Mouse (Mus musculus): ENCODE data around the gene Dbh. TPM values are rescaled to one million over a fixed set of nuclear protein-coding genes. Genes with fewer than 3 reads are reported as not detected.

The Dbh gene
- total RNA-seq, 2 experiments from 2014 or later: not detected

DNA sequence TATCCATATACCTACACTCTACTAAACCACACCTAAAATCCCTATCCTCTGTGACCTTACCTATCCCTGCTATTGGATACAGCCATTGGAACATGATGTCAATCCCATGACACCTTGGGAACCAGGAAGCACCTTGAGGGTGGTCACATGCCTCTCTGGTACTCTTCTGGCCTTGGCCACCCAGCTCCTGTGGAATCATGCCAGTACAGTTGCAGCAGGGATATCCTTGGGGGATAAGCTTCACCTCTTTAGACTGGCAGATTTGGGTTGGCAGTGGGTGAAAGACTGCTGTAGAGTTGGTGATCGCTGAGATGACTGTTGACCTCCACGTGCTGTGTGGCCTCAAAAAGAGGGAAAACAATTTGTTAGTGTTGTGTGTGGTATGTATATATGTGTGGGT lies 3.5 kb upstream of the Dbh start:
- ATAC-seq (replicated peaks; ENCODE audit: low FRiP score, poor library complexity, severe bottlenecking): no peak

DNA sequence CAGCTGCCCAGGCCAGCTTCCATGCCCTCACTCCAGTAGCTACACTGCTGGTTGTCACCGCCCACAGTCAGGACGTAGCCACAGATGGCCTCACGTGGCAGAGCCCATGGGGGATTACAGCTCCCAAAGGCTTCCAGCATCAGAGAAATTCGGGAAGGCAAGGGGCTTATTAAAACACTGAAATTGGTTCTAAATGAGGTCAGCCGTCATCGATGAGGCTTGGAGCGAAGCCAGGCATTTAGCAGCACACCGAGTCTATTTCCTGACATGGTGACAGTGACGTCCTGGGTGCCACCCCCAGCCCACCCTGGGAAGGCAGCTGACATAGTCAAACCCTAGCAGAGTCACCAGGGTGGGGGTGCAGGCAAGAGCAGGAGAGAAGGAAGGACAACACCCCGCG lies 2.4 kb upstream of the Dbh start:
- ATAC-seq (replicated peaks; ENCODE audit: low FRiP score, poor library complexity, severe bottlenecking): no peak

DNA sequence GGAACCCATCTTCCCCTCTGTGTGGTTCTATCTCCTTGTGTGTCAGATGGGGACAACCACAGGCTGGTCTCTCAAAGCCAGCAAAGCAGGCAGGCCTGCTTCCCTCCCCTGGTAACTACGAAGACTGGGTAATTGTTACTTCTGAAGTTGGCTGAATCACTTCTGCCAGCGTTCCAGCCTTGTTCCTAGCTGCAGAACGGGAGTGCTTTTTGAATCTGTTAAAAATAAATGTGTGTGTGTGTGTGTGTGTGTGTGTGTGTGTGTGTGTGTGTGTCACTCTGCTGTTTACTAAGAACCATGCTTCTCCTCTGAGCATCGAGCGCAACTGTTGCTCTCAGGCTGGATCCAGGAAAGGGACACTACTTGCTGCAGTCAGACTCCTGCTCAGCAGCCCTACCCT lies 1.2 kb upstream of the Dbh start:
- no peak for ATAC-seq (replicated peaks; ENCODE audit: low FRiP score, poor library complexity, severe bottlenecking)

DNA sequence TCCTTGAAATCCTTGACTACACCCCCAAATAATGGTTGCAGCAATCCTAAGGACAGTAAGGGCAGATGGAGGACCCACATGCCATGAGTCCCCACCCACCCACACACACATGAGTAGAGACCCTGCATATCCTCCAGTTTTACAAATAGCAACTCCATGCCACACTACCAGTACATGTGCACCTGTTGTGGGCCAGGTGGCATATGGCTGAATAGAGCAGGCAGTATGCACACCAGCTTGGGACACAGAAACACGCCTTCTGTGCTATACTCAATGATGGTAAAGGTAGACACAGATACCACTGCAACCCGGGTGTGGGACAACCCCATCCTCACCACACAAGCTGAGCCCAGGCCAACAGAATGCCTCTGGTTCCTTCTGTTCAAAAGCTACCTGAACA lies 1.0 kb downstream of the Dbh start:
- no peak for ATAC-seq (replicated peaks; ENCODE audit: low FRiP score, poor library complexity, severe bottlenecking)

DNA sequence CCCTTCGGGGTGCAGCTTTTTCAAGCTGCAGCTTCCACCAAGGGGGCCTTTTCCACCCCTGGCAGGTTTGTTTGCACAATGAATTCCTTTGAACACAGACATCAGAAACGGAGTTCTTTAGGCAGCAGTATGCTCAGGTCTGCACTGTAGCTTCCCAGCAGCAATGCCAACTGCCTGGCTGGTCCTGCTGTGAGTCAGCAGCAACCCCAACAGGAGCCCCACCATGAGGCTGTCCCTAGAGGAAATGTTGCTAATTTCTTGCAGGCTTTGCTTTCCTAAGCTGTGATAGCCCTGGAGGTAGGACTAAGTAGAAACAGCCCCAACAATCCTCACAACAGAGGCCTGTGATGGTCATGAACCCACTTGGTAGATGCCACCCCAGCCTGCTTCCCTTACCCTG lies 2.0 kb downstream of the Dbh start:
- ATAC-seq (replicated peaks; ENCODE audit: low FRiP score, poor library complexity, severe bottlenecking): no peak

DNA sequence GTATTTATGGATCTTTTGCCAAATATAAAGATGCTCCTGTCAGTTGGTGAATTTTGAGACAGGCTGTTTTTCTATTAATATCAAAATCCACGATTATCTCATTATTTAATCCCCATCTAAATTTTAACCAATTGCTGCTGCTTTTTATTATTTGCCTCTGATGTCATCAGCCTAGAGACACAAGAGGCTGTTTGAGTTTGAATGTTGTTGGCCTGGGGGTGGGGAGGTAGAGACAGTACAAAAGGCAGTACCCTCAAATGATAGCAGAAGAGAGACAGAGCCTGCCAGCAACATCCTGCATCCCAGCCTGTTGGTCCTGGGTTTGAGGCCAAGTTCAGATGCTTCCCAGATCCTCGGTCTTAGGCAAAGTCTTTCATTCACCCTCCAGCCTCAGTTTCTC lies 9.2 kb downstream of the Dbh start:
- no peak for ATAC-seq (replicated peaks; ENCODE audit: low FRiP score, poor library complexity, severe bottlenecking)

DNA sequence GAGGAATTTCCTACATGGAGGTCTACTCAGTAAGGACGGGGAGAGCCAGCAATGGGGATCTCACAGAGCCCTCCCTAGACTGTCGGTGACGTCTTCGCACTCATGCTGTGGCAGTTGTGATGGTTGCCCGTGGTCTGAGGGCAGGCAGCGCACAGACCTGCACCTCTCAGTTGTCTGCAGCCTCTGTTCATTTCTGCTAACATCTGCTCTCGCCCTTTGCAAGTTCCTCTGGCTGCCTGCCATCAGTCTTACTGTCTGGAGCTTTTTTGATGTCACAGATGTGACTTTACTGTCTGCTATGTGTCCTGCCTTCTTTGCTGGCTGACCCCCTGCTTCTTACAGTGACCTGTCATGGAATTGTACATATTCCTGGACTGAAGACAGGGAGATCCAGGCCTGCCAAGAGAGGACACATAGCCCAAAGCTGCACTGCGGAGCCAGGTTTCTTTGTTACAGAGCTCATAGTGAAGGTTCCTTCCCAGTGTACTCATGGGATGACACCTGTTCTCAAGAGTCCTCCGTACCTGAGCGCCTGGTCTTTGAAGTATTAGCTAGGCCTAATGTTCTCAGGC lies 10.7 kb downstream of the Dbh start:
- ATAC-seq (replicated peaks; ENCODE audit: low FRiP score, poor library complexity, severe bottlenecking): no peak

DNA sequence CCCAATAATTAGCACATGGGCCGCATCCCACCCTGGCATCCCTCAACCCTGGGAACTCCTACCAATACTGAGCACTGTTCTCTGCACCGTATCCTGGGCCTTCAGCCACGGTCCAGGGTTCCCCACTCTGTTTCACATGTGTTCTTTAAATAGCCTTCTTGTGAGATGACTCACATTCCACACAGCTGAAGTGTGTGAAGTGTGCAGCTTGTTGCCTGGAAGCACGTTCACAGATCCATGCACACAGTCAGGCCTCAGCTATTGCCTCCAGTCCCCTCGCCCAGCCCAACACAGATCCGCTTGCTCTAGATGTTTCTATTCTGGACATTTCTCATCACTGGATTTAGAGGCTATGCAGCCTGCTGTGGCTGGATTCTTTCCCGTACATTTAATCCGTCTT lies 14.1 kb downstream of the Dbh start:
- no peak for ATAC-seq (replicated peaks; ENCODE audit: low FRiP score, poor library complexity, severe bottlenecking)

DNA sequence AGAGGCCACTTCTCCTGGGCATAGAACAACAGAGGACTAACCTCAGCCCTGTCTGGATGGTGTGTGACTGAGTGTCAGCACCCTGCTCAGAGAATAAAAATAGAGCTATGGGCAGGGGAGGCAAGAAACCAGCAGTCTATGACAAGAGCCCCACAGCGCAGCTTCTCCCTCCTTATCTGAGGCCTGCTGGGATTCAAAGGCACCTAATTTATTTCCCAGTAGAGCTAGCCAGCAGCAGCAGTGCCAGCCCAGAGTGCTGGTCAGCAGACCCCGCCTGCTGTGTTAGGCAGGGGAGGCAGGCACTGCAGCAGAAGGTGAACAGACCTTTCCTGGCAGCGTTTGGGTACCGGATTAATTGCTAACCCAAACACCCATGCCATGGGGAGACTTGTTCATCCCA lies 16.9 kb downstream of the Dbh start:
- no peak for ATAC-seq (replicated peaks; ENCODE audit: low FRiP score, poor library complexity, severe bottlenecking)

DNA sequence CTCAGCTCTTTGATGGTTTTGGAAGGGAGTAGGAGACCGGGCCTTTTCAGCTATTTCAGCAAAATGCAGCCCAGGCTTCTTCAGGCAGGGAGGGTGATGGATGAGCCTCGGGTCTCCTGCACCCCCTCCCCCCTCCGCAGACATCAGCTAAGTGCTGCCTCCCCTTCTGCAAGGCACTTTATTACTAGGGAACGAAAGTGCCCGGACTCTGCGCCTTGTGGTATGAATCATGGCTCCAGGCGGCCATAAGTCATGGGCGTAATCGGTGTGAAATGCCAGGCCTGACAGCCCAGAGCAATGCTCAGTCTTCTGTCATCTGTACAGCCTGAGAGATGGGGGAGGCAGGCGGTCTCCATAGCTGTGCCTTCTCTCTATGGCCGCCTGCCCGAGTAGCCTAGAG lies 18.7 kb downstream of the Dbh start:
- no peak for ATAC-seq (replicated peaks; ENCODE audit: low FRiP score, poor library complexity, severe bottlenecking)

DNA sequence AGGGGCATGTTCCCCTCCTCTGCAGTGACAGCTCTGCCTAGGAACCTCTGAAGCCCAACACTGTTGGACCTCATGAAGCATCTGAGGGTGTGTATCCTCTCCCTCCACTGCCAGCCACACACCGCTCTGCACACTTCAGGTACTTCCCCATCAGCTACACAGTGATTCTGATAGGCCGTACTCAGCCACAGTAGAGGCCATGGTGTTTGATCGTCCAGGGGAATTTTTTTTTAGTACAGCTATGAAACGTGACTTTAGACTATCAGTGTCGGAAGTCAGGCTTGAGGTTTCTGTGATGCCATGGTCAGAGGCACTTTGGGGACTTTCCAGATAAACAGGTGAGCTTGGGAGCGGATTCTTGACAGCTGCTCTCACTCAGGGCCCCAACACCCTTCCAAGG lies 22.5 kb downstream of the Dbh start:
- ATAC-seq (replicated peaks; ENCODE audit: low FRiP score, poor library complexity, severe bottlenecking): no peak

DNA sequence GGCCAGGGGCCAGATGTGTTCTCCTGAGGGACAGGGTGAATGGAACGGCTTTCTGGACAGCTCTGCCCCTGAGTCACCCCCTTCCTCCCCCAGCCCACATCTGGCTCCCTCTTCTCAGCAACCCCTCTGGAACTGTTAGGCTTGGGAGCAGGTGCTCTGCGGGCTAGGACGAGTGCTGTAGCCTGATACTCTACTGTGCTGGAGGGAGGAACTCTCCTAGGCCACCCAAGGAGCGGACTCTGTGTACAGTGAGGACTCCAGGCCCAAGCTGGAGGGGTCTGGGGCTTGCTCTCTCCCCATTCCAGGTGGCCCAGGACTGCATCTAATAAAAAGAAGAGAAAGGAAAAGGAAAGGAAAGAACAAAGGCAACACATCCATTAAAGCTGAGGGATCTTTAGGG lies 25.0 kb downstream of the Dbh start:
- no peak for ATAC-seq (replicated peaks; ENCODE audit: low FRiP score, poor library complexity, severe bottlenecking)

DNA sequence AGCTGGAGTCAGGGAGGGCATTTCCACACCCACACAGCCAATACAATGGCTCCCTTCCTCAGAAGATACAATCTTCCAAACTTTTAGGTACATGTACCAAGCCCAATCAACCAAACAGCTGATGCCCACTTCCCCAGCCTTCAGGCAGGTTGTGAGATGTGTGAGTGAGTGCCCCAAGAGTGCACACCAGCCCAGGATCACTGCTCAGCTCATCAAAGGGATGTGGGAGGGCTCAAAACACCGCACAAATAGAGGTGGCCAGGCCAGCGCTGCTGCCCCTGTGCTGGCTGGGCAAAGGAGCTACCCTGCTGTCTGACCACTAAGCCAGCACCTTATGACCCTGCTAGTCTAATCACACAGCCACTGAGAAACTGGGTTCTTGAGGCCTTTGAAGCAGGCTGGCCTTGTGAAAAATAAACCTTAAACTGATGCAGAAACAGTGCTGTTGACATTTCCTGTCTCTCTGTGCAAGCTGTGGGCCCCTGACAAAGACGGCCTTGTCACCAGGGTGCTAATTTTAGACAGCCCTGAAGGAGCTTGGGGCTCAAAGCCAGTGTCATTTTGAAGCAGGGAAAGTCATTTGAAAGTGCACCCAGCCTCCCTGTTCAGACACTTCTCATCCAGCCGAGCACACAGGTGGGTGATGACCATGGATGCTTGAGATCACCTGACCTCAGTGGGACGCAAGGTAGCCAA lies 33.7 kb downstream of the Dbh start:
- no peak for ATAC-seq (replicated peaks; ENCODE audit: low FRiP score, poor library complexity, severe bottlenecking)

DNA sequence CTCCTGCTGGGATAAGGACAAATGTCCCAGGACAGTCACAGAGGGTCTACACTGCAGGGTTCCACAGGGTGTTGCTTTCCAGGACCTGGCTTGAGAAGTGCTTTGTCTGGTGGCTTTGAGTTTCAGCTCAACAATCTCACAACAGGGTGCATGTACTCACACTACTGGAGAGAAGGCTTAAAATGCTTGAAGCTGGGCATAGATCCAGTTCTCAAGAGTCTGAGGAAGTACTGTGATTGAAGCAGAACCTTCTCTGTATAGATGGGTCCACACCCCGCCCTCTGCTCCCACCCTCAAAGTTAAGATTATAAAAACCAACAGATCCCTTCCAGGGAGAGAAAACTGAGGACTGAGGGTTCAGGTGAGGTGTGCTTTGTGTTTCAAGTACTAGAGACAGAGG lies 35.6 kb downstream of the Dbh start:
- ATAC-seq (replicated peaks; ENCODE audit: low FRiP score, poor library complexity, severe bottlenecking): no peak

DNA sequence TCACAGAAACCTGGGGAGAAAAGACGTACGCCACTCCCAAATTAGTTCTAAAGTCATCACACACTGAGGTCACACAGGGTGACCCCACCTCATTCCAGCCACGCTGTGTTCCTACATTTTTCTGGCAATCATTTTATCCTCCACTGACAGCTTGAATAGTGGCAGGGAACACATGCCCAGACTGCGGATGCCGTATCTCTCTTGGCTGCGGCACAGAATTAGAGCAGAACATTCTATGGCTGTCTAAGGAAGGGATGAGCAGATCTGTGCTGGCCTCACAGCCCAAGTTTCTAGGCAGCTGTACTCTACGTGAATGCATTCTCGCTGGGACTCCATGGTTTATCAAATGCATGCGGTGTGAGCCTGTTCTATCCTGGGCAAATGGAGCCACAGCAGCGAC lies 40.6 kb downstream of the Dbh start:
- ATAC-seq (replicated peaks; ENCODE audit: low FRiP score, poor library complexity, severe bottlenecking): no peak

DNA sequence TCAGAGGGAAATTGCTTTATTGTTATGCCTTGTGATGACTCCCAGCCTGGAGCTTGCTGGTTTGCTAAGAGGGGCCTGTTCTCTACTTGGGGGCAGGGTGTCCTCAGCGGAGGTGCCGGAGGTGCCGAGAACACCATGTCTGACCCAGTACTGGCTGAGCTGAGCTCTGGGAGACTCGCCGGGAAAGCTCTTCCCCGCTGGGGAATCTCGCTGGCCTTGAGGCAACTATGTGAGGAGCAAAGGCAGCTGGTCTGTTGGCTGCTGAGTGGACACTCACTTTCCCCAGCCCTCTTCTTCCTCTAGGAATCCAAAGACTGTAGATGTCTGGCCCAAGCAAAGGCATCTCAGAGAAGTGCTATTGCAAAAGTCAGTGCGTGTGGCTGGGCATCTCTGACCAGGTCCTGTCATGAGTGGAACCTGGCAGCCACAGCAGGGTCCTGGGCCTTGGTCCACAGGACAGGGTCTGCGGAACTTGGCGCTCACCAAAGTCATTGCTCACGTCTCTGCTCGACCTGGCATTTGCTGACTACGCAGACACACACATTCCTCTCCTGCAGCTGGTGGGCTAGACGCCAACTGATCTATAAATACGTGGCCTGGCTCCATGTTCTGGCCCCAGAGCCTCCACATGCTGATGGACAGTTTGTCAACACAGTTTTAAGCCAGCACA lies 41.2 kb downstream of the Dbh start:
- no peak for ATAC-seq (replicated peaks; ENCODE audit: low FRiP score, poor library complexity, severe bottlenecking)

DNA sequence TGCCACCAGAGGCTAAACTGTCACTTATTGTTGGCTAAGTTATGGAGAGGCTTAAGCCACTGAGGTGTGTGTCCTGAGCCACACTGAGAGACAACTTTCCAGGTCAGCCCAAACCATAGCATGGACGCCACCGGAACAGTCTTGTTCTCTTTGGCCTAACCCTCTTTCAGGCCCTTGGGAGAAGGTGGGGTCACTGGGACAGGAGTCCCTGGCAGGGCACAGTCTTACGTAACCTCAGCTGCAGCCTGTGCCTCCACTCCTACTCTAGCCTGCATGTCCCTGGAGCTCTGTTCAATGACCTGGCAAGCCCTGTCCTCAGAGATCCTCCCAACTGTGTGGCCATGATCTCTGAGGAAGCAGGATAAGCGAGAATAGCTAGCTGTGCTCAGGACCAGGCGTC lies 42.1 kb downstream of the Dbh start:
- no peak for ATAC-seq (replicated peaks; ENCODE audit: low FRiP score, poor library complexity, severe bottlenecking)

DNA sequence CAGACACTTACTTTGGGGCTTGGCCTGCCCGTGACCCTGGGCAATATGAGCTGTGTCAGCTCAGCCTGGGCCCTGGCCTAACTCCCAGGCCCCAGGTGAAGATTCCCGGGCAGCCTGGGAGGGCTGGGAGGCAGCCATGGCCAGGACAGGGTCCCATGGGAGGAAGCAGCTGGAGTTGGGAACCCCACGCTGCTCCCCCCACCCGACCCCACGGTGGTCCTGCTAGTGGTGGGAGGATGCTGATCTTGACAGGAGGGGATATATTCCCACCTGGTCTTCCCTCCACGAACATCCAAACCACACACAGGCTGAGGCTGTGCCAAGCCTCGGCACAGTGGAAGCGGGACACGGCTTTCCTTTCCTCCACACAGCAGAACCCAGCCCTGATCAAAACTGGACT lies 44.3 kb downstream of the Dbh start:
- ATAC-seq (replicated peaks; ENCODE audit: low FRiP score, poor library complexity, severe bottlenecking): no peak

DNA sequence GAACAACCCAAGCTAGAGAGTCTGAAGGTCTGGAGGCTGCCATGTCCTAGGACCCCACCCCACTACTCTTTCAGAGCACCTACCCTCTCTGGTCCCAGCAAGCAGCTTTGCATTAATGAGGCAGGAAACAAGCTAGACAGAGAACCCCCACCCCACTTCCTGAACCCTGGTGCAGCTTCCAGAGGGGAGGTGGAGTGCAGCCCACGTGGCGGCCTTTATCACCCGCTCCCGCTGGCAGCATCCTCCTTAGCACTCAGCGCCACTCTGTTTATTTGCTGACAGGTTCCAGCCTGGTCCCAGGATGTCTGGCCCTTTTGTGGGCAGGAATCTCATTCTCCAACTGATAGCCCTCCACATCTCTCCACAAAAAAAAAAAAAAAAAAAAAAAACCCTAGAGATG lies 44.8 kb downstream of the Dbh start:
- no peak for ATAC-seq (replicated peaks; ENCODE audit: low FRiP score, poor library complexity, severe bottlenecking)

DNA sequence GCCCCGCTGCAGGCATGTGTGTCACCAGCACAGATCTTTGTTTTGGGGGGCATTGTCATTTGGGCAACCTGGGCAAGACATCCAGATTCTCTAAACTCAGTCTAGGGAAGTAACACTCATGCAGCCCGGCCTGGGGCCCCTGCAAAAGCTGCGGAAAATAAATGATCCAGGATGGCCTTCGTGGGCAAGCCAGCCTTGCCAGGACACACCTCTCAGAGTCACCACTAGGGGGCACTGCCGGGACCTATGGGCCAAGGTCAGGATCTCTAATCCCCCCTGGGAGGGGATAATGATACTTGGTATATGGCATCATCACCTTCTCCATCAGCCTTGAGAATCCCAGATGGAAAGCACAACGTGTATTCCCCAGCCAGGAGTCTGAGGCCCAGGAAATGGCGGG lies 45.2 kb downstream of the Dbh start:
- no peak; the same call in 1 of the 2 replicates for ATAC-seq (replicated peaks; ENCODE audit: low FRiP score, poor library complexity, severe bottlenecking)

DNA sequence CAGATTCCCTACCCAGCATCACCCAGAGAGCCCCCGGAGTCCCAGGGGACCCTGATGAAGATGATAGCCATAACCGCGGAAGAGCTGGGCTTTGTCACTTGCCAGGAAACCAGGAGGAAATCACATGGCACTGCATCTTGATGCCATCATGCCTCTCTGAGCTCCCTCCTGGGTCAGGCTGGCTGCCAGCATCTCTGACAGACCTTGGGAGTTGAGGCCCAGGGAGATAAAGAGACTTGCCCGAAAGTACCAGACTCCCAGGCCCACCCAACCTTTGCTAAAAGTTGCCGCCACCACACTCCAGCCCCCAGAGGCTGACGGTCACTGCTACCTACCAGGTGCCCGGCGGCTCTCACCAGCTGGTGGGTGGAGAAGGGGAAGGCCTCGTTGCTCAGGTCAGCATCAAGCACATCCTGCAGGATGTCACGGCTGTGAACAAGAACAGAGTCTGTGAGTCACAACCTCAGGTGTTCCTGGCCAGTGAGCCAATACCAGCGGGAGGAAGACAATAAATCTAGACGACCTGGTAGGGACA lies 45.7 kb downstream of the Dbh start:
- no peak for ATAC-seq (replicated peaks; ENCODE audit: low FRiP score, poor library complexity, severe bottlenecking)
